Mouse (Mus musculus): ENCODE results near the gene Spaar.

DNA sequence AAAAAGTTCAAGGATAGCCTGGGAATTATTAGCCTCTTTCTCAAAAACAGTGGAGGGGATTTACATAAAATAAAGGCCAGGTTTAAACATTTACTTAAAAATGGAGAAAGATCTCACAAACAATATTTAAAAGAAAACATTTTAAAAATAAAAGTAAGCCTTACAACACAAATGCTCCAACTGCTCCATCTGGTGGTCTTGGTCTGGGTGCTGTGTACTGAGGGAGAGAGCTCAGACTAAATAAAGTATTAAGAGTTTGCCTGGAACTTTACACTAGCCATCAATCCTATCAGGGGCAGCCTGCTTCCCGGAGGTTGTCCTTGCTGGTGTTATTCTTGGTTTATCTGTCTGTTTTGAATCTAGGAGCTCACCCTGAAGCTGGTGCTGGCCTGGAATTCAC lies 13.3 kb downstream of the Spaar start:
- TF ChIP-seq GATA1 (IDR thresholded peaks at IDR 0.05; ENCODE audit: borderline replicate concordance, low read length) = no peak
- no peak for TF ChIP-seq FLI1 (IDR thresholded peaks at IDR 0.05; ENCODE audit: low read length)

Data from megakaryocyte, embryonic 14.5 days (primary cell).